Mouse (Mus musculus): Measurements from ENCODE around the gene Hnf1b. TPM values are rescaled to one million over a fixed set of nuclear protein-coding genes. Genes with fewer than 3 reads are reported as not detected.

Hnf1b gene
- polyA plus RNA-seq, 1 experiment from 2014 or later, result 2.0 TPM

DNA sequence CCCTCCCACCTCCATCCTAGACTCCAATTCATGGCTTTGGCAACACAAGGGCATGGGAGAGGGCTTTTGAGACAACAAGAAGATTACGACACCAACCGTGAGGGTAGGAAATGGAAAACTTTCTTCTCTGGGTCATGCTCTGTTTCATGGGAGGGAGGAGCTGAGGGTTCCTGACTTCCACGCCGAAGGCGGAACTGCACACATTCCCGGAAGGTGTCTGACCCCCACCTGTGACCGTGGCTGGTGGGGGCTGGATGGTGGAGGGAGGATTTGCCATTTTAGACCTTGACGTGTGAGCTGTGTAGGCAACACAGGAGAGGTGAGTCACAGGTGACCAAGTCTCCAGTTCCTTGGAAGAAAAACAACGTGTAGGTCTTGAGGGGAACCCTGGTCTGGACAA, 33.9 kb downstream of the Hnf1b start:
- Histone ChIP-seq H3K9me3 (no peaks in the 10 kb centered on the region), H3K27me3 (ENCODE audit: insufficient read depth, poor library complexity, severe bottlenecking) (no peaks in the 10 kb centered on the region), H3K36me3 (no peaks in the 10 kb centered on the region), H3K4me3 (no peak overlapping the region), H3K4me1 (peaks cover 4% of the 10 kb centered on the region; the same call in 1 of the 2 replicates), H3K27ac (no peak overlapping the region)
- no peak for DNase-seq (ENCODE audit: low spot score)
- WGBS, result 81% methylated on average over 9 of the region's 9 CpGs

DNA sequence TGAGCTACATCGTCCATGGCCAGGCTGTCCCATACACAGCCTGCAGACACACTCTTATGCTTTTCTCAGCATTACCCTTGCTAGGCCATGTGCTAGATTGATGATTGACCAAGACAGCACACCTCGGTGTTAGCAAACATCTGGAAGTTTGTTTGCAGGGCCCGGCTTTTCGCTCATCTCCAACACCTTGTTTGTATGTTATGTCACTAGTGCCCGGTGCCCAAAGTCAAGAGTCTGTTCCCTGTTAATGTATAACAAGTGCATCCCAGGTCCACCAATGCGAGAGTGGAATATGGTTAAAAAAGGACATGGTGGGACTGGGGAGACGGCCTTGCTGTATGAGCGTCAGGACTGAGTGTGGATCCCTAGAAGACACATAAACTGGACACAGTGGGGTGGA, 35.3 kb downstream of the Hnf1b start:
- DNase-seq (ENCODE audit: low spot score), result no peak
- Histone ChIP-seq H3K27me3 (ENCODE audit: insufficient read depth, poor library complexity, severe bottlenecking) (no peaks in the 10 kb centered on the region), H3K36me3 (no peaks in the 10 kb centered on the region), H3K4me3 (no peak overlapping the region), H3K9me3 (no peaks in the 10 kb centered on the region), H3K27ac (no peak overlapping the region), H3K4me1 (peaks cover 4% of the 10 kb centered on the region; the same call in 1 of the 2 replicates)
- WGBS, result 87% methylated on average over 8 of the region's 8 CpGs

DNA sequence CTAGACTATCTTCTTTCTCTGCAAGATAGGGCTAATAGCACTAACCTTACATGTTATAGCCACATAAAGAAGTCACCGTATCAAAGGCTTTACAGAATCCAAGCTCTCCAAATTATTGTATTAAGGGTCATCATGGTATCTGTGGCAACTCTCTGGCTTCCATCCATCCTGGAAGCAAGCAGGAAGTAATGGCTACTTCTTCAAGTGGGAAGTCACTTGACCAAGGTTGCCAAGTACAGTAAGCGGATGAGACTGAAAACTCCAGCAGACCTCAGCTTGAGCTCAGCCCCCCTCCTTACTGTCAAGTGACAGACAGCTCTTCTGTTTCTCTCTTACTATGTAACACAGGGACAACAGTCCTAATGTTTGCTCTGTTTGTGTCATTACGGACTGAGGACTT, 36.9 kb downstream of the Hnf1b start:
- Histone ChIP-seq H3K9me3 (no peaks in the 10 kb centered on the region), H3K4me1 (peaks cover 9% of the 10 kb centered on the region; the same call in 1 of the 2 replicates), H3K36me3 (no peaks in the 10 kb centered on the region), H3K4me3 (no peak overlapping the region), H3K27me3 (ENCODE audit: insufficient read depth, poor library complexity, severe bottlenecking) (no peaks in the 10 kb centered on the region), H3K27ac (no peak overlapping the region)
- DNase-seq (ENCODE audit: low spot score), result no peak
- 79% methylated on average over 3 of the region's 3 CpGs for WGBS

DNA sequence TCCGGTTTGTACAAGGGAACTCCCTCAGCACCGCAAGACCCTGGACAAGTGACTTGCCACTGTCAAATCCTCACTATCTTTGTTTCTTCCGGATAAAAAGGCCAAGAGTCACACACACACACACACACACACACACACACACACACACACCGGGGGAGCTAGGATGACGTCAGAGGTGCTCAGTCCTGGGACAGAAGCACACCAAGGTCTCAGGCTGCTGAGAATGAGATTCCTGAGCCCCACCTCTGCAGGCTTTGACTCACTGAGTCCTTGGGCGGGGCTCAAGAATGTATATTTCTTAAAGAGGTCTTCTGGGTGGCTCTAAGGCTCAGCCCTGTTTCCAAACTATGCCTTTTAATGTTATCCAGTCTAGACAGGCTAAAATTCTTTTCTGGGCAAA, 41.5 kb downstream of the Hnf1b start:
- Histone ChIP-seq H3K4me3 (no peak overlapping the region), H3K9me3 (no peaks in the 10 kb centered on the region), H3K36me3 (no peaks in the 10 kb centered on the region), H3K27me3 (ENCODE audit: insufficient read depth, poor library complexity, severe bottlenecking) (no peaks in the 10 kb centered on the region), H3K27ac (no peak overlapping the region), H3K4me1 (peaks cover 13% of the 10 kb centered on the region)
- WGBS, result 34% methylated on average over 6 of the region's 6 CpGs
- no peak for DNase-seq (ENCODE audit: low spot score)

DNA sequence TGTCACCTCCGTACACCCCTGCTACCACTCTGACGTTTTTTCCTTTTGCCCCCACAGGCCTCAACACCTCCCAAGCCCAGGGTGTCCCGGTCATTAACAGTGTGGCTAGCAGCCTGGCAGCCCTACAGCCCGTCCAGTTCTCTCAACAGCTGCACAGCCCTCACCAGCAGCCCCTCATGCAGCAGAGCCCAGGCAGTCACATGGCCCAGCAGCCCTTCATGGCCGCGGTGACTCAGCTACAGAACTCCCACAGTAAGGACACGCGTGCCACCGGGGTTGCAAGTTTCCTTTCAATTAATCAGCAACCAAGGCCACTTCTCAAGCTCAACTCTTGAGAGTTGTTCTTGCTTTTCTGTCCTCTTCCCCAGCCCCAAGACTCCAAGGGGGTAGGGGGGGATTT, 43.5 kb downstream of the Hnf1b start:
- 78% methylated on average over 9 of the region's 9 CpGs for WGBS
- H3K27me3 ChIP-seq (ENCODE audit: insufficient read depth, poor library complexity, severe bottlenecking), result no peaks in the 10 kb centered on the region
- no peak for DNase-seq (ENCODE audit: low spot score)

DNA sequence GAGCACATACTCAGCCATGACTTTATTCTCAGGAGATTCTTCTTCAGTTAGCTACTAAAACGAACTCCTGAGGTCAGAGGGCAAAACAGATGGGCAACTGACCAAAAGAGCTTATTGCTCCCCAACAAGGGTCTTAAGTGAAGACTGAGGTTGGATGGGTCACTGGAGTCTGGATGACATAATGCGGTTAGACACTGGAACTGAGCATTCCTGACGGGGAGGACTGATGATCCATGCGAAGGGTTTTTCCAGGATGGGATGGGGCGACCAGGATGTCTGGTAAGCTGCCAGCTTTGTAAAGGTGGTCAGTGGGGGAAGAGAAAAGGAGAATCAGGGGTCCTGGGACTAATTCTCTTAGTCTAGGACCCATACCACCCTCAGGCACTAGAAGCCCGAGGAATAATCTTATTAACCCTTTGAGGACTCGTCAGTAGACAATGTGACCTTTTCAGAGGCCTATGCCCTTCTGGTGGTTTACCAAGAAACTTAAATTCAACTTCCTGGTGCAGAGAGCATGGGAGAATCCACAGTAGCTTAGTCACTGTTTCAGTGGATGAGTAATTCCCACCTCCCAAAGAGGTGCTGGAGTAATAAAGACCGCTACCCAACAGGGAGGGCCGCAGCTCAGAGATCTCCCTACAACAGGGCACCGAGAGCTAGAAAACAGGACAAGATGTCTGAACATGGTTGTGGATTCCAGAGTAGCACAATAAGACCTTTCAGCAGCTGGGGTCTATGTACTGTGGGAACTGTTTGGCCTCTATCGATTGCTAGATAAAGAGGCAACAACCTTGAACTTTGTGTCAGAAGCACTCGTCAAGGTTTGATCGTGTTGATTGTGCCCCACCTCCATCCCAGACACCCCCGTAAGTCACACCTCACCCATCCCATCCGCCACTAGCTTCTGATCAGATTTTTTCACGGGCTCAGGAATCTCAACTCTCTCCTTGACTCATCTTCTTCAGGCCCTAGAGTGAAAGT, 46.9 kb downstream of the Hnf1b start:
- Histone ChIP-seq H3K4me1 (peaks cover 9% of the 10 kb centered on the region), H3K27ac (no peak overlapping the region)
- 78% methylated on average over 16 of the region's 16 CpGs for WGBS

More for the DNA sequence above, 43.5 kb downstream of the Hnf1b start:
- no peaks in the 10 kb centered on the region for H3K9me3 ChIP-seq
- no peak overlapping the region for H3K27ac ChIP-seq
- H3K4me1 ChIP-seq, result peaks cover 13% of the 10 kb centered on the region
- H3K36me3 ChIP-seq, result no peaks in the 10 kb centered on the region
- no peak overlapping the region for H3K4me3 ChIP-seq

DNA sequence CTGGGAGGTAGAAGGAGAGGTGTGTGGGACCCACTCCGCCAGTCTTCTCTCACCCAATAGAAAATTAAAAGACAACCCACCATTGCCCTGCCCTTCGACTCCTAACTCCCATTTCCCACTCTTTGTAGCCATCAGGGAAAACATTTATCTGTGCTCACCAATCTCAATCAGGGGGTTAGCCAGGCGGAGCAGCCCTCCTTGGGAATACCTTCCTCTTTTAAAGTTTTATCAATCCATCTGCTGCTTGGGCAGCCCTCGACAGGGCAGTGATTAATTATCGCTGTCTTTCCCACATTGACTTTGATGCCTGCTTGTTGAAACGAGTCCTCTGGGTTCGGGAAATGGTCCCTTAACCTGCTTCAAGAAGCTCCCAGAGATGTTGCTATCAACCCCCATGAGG, 47.7 kb downstream of the Hnf1b start:
- DNase-seq (ENCODE audit: low spot score), result no peak
- WGBS, result 53% methylated on average over 7 of the region's 7 CpGs
- no peaks in the 10 kb centered on the region for H3K36me3 ChIP-seq
- H3K4me3 ChIP-seq, result no peak overlapping the region
- H3K9me3 ChIP-seq, result no peaks in the 10 kb centered on the region
- peaks cover 2% of the 10 kb centered on the region; the same call in 1 of the 2 replicates for H3K4me1 ChIP-seq
- 0 out of 2 replicates have a peak, but pooled peaks cover 4% of the 10 kb centered on the region for H3K27me3 ChIP-seq (ENCODE audit: insufficient read depth, poor library complexity, severe bottlenecking)
- no peak overlapping the region for H3K27ac ChIP-seq

More for the DNA sequence above, 46.9 kb downstream of the Hnf1b start:
- Histone ChIP-seq H3K36me3 (no peaks in the 10 kb centered on the region), H3K9me3 (no peaks in the 10 kb centered on the region), H3K27me3 (ENCODE audit: insufficient read depth, poor library complexity, severe bottlenecking) (0 out of 2 replicates have a peak, but pooled peaks cover 4% of the 10 kb centered on the region), H3K4me3 (no peak overlapping the region)
- DNase-seq (ENCODE audit: low spot score), result no peak

DNA sequence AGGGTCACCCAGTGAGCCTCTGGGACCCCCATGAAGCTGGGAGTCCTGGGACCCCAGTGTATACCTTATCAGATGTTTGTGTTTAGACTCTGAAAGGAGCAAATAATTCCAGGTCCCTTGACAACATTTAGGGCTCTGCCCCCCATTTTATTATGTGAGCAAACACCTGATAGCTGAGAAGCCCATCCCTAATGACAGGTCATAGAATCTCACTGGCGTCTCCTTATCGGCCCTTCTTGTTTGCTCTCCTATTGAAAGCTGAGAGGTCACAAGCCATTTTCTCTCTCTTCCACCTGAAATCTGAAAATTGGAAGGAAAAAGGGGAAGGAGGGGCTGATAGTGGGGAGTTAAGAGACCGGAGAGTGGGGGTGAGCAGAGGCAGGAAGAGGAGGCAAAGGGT, 52.9 kb downstream of the Hnf1b start:
- 65% methylated on average over 3 of the region's 3 CpGs for WGBS
- no peak overlapping the region for H3K27ac ChIP-seq

DNA sequence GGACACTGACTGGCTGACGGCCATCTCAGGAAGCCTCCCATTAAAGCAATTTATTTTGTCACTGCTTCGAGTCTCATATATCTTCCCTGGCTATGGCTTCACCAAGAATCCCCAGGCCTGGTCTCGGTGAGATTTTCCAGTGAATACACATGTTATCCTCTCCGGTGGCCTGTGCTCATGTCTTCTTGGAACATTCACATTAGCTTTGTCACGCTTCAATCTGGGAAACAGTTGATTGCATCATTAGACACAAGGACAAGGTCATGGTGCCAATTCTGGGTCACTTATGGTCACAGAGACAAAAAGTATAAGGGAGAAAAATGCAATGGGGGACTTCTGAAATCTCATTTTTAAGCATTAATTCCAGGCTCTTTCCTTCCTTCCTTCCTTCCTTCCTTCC, 55.9 kb downstream of the Hnf1b start:
- Histone ChIP-seq H3K9me3 (no peaks in the 10 kb centered on the region), H3K27me3 (ENCODE audit: insufficient read depth, poor library complexity, severe bottlenecking) (0 out of 2 replicates have a peak, but pooled peaks cover 4% of the 10 kb centered on the region), H3K27ac (no peak overlapping the region), H3K4me1 (no peaks in the 10 kb centered on the region), H3K36me3 (no peaks in the 10 kb centered on the region), H3K4me3 (no peak overlapping the region)
- DNase-seq (ENCODE audit: low spot score), result no peak
- WGBS, result 76% methylated on average over 5 of the region's 5 CpGs

More for the DNA sequence above, 52.9 kb downstream of the Hnf1b start:
- no peak overlapping the region for H3K4me3 ChIP-seq
- no peaks in the 10 kb centered on the region for H3K4me1 ChIP-seq
- no peak for DNase-seq (ENCODE audit: low spot score)
- 0 out of 2 replicates have a peak, but pooled peaks cover 4% of the 10 kb centered on the region for H3K27me3 ChIP-seq (ENCODE audit: insufficient read depth, poor library complexity, severe bottlenecking)
- H3K9me3 ChIP-seq, result no peaks in the 10 kb centered on the region
- H3K36me3 ChIP-seq, result no peaks in the 10 kb centered on the region

DNA sequence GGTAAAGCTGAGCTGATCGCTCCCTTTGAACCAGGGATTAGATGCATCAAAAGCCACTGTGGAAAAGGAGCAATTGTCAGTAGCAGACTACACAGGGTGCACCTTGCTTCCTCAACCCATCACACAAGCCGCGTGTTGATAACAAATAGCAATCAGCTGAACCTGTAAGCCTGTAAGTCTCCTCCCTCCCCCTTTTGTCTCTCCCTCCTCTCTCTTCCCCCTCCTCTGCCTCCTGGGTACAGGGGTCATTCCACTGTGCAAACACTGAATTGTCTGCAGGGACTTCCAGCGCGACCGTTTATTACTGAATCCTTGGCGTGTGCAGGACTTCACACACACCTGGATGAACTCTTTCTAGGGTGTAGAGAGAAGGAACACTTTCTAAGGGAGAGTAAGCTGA, 58.5 kb downstream of the Hnf1b start:
- Histone ChIP-seq H3K4me1 (no peaks in the 10 kb centered on the region), H3K27ac (no peak overlapping the region), H3K27me3 (ENCODE audit: insufficient read depth, poor library complexity, severe bottlenecking) (no peaks in the 10 kb centered on the region), H3K9me3 (no peaks in the 10 kb centered on the region), H3K4me3 (no peak overlapping the region), H3K36me3 (no peaks in the 10 kb centered on the region)
- no peak for DNase-seq (ENCODE audit: low spot score)
- WGBS, result 41% methylated on average over 7 of the region's 7 CpGs

DNA sequence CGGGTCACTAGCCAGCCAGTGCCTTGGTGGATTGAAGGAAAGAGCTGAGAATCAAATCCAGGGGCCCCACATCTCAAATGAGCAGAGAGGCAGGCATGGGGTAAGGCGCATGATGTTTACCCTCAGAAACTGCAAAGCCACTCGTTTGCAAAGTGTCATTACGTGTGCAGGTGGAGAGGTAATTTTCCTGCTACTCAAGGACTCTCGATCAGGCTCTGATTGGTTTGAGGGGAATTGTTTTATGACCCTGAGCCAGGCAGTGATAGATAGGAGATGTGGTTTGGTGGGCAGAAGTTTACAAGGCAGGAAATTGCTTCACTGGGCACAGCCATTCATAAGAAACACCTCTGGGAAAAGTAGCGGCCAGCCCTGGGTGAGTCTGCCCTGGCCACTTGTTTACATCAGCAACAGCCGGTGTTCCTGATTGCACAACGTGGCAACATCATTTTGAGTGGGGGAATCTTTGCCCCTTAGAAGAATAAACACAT, 64.0 kb downstream of the Hnf1b start:
- Histone ChIP-seq H3K27me3 (ENCODE audit: insufficient read depth, poor library complexity, severe bottlenecking) (no peaks in the 10 kb centered on the region), H3K4me1 (peaks cover 9% of the 10 kb centered on the region; the same call in 1 of the 2 replicates), H3K4me3 (no peak overlapping the region), H3K9me3 (no peaks in the 10 kb centered on the region), H3K27ac (no peak overlapping the region), H3K36me3 (no peaks in the 10 kb centered on the region)
- 68% methylated on average over 8 of the region's 8 CpGs for WGBS
- DNase-seq (ENCODE audit: low spot score), result no peak

DNA sequence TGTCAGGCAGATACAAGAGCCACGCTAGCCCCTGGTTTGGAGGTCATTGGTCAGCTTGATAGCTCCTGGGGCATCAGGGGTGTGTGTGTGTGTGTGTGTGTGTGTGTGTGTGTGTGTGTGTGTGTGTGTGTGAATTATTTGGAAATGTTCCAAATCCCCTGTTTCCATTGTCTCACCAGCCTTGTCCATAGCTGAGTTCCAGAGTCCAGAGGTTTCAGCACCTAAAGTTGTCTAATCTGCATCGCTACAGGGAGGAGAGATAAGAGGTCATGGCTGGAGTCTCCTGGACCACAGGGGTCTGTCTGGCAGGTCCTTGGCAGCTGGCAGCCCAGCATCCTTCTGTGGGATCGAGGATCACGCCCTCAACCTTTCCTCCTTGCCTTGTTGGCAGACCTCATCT, 64.6 kb downstream of the Hnf1b start:
- H3K4me3 ChIP-seq, result no peak overlapping the region
- H3K27me3 ChIP-seq (ENCODE audit: insufficient read depth, poor library complexity, severe bottlenecking), result no peaks in the 10 kb centered on the region
- peaks cover 9% of the 10 kb centered on the region; the same call in 1 of the 2 replicates for H3K4me1 ChIP-seq
- WGBS, result 50% methylated on average over 4 of the region's 4 CpGs
- no peaks in the 10 kb centered on the region for H3K36me3 ChIP-seq
- no peaks in the 10 kb centered on the region for H3K9me3 ChIP-seq
- no peak overlapping the region for H3K27ac ChIP-seq
- no peak for DNase-seq (ENCODE audit: low spot score)

DNA sequence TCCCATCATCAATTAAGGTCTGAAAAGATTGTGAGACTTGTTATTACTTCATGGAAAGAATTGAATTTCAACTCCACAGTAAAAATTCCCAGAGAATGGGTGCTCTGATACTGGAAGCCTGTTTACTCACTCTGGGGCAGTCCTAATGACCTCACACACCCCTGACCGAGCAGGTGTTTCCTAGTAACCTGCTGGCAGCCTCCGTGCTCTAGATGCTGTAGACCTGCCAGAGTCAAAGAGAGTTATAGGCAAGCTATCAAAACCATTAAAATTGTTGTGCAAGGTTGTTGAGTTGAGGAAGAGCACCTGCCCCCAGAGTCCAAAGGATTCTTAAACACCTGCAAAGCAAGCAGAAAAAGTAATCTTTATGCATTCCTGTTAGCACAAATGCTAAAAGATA, 72.7 kb downstream of the Hnf1b start:
- Histone ChIP-seq H3K4me1 (no peaks in the 10 kb centered on the region), H3K27ac (no peak overlapping the region), H3K9me3 (no peaks in the 10 kb centered on the region), H3K27me3 (ENCODE audit: insufficient read depth, poor library complexity, severe bottlenecking) (no peaks in the 10 kb centered on the region), H3K36me3 (no peaks in the 10 kb centered on the region), H3K4me3 (no peak overlapping the region)
- 74% methylated on average over 2 of the region's 2 CpGs for WGBS
- no peak for DNase-seq (ENCODE audit: low spot score)
